Mouse (Mus musculus) cerebellum, postnatal 36 days (tissue): Measurements from ENCODE around the gene Sfrp4.
"Not testable (repeated sequence)": the region's sequence is repeated elsewhere in the genome, so short reads cannot be mapped to it uniquely, and the experiment has no call there.

Source experiments
- DNase-seq, 2 experiments: peaks; one replicate each; pipeline ENCODE4 v3.0.0; 2021 to 2022; ENCODE audit warnings: mixed read lengths in 2 of 2

Sfrp4 gene

GRCm38 (mm10) chr13:19622573-19623227 lies at the start of gene Sfrp4:
TSS of gene Sfrp4 (plus strand) at chr13:19623104.
- peak in 1 of 2 experiments; percentile 53 for DNase-seq

GRCm38 (mm10) chr13:19574723-19575122 lies 48.2 kb upstream of the Sfrp4 start:
- not testable (repeated sequence) for DNase-seq

GRCm38 (mm10) chr13:19575947-19576346 lies 47.0 kb upstream of the Sfrp4 start:
- no peak for DNase-seq

GRCm38 (mm10) chr13:19590996-19591759 lies 31.7 kb upstream of the Sfrp4 start:
- DNase-seq, result no peak

- DNase-seq, result peak in 1 of 2 experiments; percentile 30
Measured at GRCm38 (mm10) chr13:19595141-19595540, 27.8 kb upstream of the Sfrp4 start.

GRCm38 (mm10) chr13:19599242-19599641 lies 23.7 kb upstream of the Sfrp4 start:
- DNase-seq, result no peak

GRCm38 (mm10) chr13:19602531-19602930 lies 20.4 kb upstream of the Sfrp4 start:
- DNase-seq, result no peak

GRCm38 (mm10) chr13:19603719-19604118 lies 19.2 kb upstream of the Sfrp4 start:
- DNase-seq, result no peak

- DNase-seq, result no peak
Measured at GRCm38 (mm10) chr13:19604916-19605315, 18.0 kb upstream of the Sfrp4 start.

GRCm38 (mm10) chr13:19608120-19608519 lies 14.8 kb upstream of the Sfrp4 start:
- DNase-seq, result no peak

GRCm38 (mm10) chr13:19612348-19612747 lies 10.6 kb upstream of the Sfrp4 start:
- DNase-seq, result peak; percentile 27 to 37

GRCm38 (mm10) chr13:19612963-19613362 lies 9.9 kb upstream of the Sfrp4 start:
- no peak for DNase-seq

- no peak for DNase-seq
Measured at GRCm38 (mm10) chr13:19613426-19613825, 9.5 kb upstream of the Sfrp4 start.

- no peak for DNase-seq
Measured at GRCm38 (mm10) chr13:19614311-19614710, 8.6 kb upstream of the Sfrp4 start.

- peak; percentile 31 to 54 for DNase-seq
Measured at GRCm38 (mm10) chr13:19618081-19618480, 4.8 kb upstream of the Sfrp4 start.

GRCm38 (mm10) chr13:19618841-19619215 lies 4.1 kb upstream of the Sfrp4 start:
- no peak for DNase-seq

- peak; percentile 82 to 83 for DNase-seq
Measured at GRCm38 (mm10) chr13:19619216-19619927, 3.5 kb upstream of the Sfrp4 start, which contains the start of gene Epdr1. TSS of gene Epdr1 (minus strand) at chr13:19619927.

- peak; percentile 33 to 40 for DNase-seq
Measured at GRCm38 (mm10) chr13:19623228-19623905, 463 bp downstream of the Sfrp4 start.

- DNase-seq, result no peak
Measured at GRCm38 (mm10) chr13:19624632-19625320, 1.9 kb downstream of the Sfrp4 start.

GRCm38 (mm10) chr13:19626473-19626872 lies 3.6 kb downstream of the Sfrp4 start:
- no peak for DNase-seq

- no peak for DNase-seq
Measured at GRCm38 (mm10) chr13:19630768-19631709, 8.1 kb downstream of the Sfrp4 start.
